Mouse (Mus musculus): ENCODE data around the gene Ppp1r14b.

DNA sequence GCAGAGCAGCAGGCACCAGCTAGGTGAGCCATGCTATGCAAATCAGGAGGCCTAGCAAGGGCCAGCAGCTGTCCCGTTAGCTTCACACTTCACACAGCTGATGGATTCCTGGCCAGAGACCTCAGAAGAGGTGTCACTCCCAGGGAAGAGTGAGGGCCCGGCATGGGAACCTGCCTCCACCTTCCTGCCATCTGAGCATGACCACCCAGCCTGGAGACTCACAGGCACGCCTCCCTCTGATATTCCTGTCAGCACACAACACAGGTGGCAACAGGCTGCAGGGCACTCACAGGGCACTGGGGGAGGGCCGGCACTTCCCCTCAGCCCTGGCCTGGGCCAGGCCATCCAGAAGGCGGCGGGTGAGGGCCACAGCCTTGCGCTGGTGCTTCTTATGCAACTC lies 19.3 kb upstream of the Ppp1r14b start:
- no peak for TF ChIP-seq CTCF (IDR thresholded peaks at IDR 0.05; ENCODE audit: extremely low read depth, insufficient read depth, low read length)
- no peak for TF ChIP-seq POLR2A (IDR thresholded peaks at IDR 0.05; ENCODE audit: extremely low read depth, insufficient read depth, low read length)
